Mouse (Mus musculus) kidney, adult 18-20 months (tissue): ENCODE results near the gene Tpbgl.

Experiments
- DNase-seq: peaks from one replicate; pipeline ENCODE4 v3.0.0; 2021

The Tpbgl gene

GRCm38 (mm10) chr7:99579491-99580190 lies 47.3 kb downstream of the Tpbgl start:
- no peak for DNase-seq

DNA sequence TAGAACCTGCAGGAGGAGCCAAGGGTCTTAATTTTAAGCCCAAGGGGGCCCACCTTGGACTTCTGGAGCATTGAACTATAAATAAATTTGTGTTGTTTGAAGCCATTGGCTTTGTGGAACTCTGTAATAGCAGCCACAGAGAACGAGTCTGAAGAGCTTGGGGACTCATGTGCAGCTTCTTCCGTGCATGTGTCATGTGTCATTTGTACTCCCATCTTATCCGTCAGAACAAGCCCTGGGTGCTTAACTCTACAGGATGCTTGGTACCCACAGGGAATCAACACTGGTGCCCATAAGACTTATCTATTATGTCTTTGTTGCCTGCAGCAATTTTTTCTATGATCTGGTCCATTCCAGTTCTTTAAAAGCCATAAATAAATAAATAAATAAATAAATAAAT lies 48.7 kb downstream of the Tpbgl start:
- no peak for DNase-seq
